Mouse (Mus musculus): Measurements from ENCODE around the gene Sec61a1. TPM values are rescaled to one million over a fixed set of nuclear protein-coding genes. Genes with fewer than 3 reads are reported as not detected.
A peak's percentile ranks its signal among the peaks of the same experiment; 100 is the strongest.

Sec61a1 gene
- polyA plus RNA-seq, 1 experiment from 2014 or later = 203 TPM

DNA sequence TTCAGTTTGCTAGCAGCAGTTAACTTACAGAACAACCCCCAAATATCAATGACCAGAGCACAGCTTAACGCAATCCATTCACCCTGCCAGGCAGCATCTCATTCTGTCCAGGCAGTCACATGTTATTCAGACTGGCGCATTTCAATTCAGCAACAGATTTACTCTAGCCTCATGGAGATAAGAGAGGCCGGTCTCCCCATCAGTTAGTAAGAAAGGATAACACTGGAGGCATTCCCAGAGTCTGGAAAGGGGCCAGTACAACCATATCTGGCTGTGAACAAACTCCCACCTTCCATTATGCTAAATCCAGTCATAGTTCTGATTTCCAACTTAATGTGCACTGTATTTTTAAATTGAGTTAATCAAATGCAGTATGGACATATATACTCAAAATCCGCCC, 4.2 kb downstream of the Sec61a1 start:
- H3K4me3 ChIP-seq = no peak overlapping the region
- H3K9ac ChIP-seq = no peak overlapping the region
- 93% methylated on average over 4 of the region's 4 CpGs for WGBS
- ATAC-seq (ENCODE audit: low FRiP score) = no peak
- H3K9me3 ChIP-seq (replicated peaks) = no peaks in the 10 kb centered on the region
- no peak overlapping the region for H3K4me2 ChIP-seq (replicated peaks)
- H3K4me1 ChIP-seq = peaks cover 20% of the 10 kb centered on the region
- no peaks in the 10 kb centered on the region for H3K27me3 ChIP-seq
- H3K27ac ChIP-seq = no peak overlapping the region
- peaks cover 63% of the 10 kb centered on the region for H3K36me3 ChIP-seq

DNA sequence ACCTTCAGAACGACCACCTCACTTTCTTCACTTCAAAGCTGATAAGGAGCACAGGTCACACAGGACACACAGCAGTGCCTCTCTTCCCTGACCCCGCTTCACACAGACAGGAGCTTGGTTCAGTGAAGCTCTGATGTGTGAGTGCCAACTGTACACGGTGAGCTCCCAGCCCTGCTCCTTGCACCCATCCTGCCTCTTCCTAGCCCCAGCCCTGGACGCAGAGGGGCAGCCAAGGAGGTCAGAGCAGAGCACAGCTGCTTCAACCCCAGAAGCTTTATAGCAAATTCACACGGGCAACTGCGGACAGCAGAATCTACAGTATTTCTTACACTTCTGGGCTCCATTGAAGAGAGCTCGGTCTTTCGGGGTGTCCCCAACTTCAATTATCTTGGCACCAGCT, 4.7 kb downstream of the Sec61a1 start:
- no peaks in the 10 kb centered on the region for H3K27me3 ChIP-seq
- no peak overlapping the region for H3K4me2 ChIP-seq (replicated peaks)
- H3K27ac ChIP-seq = no peak overlapping the region
- H3K36me3 ChIP-seq = peaks cover 67% of the 10 kb centered on the region
- H3K9ac ChIP-seq = no peak overlapping the region
- H3K4me1 ChIP-seq = peaks cover 17% of the 10 kb centered on the region
- no peaks in the 10 kb centered on the region for H3K9me3 ChIP-seq (replicated peaks)
- no peak for ATAC-seq (ENCODE audit: low FRiP score)
- H3K4me3 ChIP-seq = no peak overlapping the region
- 93% methylated on average over 8 of the region's 8 CpGs for WGBS

DNA sequence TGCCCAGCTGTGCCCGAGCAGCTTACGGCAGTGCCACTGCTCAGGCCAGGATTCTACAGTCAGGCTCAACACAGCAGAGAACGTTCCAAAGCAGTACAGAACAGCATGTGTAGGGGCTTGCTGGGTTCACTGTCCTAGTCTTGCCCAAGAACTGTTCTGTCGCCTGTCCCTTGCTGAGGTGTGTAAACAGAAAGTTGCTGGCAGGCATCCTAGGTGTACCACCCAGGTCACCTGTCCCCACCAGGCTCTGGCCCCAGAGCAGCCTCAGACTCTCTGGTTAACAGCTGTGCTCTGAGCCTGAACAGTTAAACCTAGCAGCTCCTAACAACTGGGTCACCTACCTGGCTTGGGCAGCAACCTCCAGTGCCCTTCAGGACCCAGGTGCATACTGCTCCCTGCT, 15.7 kb downstream of the Sec61a1 start:
- Histone ChIP-seq H3K4me2 (replicated peaks) (no peak overlapping the region), H3K9ac (no peak overlapping the region), H3K4me1 (peaks cover 8% of the 10 kb centered on the region), H3K9me3 (replicated peaks) (no peaks in the 10 kb centered on the region), H3K36me3 (peaks cover 66% of the 10 kb centered on the region), H3K27ac (no peak overlapping the region), H3K27me3 (no peaks in the 10 kb centered on the region), H3K4me3 (no peak overlapping the region)
- WGBS = 94% methylated on average over 4 of the region's 4 CpGs
- ATAC-seq (ENCODE audit: low FRiP score) = no peak

DNA sequence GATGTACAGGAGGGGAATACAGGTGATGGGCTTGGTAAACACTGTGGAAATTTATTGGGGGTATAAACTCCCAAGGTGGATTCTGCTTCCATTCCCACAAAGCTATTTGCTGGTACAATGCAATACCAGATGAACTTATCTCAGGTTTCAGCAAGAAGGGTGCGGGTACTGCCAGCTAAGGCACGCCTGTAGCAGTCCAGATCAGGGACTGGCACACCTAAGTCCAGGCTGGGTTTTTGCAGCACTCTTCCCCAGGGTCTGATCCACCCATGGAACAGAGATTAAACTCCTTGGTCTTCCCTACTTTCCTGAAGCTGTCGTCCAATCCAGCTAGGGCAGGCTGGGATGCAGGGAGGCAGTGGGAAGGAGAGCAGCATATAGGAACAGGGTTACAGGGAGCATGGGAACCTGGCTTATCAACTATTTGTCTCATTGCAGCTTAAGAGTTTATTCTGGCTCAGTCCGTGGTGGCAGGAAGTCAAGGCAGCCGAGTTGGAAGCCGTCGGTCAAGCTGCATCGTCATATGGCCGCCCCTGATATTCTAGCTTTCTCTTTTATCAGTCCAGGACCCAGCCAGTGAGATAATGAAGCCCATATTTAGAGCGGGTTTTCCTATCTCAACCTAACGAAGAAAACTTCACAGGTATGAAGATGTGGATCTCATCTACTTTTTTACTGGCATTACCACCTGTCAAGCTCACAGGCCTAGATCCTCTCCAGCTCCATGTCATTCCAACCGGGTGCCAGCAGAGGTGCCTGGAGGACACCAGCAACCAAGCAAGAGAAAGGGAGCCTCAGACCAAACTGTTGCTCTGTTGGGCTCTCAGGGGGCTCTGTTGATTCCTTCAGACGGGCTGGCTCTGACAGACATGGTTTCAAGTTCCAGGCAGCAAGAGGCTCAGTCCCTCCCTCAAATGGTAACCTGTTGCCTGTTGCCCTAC, 16.4 kb downstream of the Sec61a1 start:
- peaks cover 66% of the 10 kb centered on the region for H3K36me3 ChIP-seq
- ATAC-seq (ENCODE audit: low FRiP score) = no peak
- no peak overlapping the region for H3K4me3 ChIP-seq
- H3K9me3 ChIP-seq (replicated peaks) = no peaks in the 10 kb centered on the region
- no peak overlapping the region for H3K27ac ChIP-seq
- no peaks in the 10 kb centered on the region for H3K27me3 ChIP-seq
- H3K4me2 ChIP-seq (replicated peaks) = no peak overlapping the region
- peaks cover 8% of the 10 kb centered on the region for H3K4me1 ChIP-seq
- 84% methylated on average over 13 of the region's 13 CpGs for WGBS
- no peak overlapping the region for H3K9ac ChIP-seq

- ATAC-seq (ENCODE audit: low FRiP score) = peak; percentile 5; the same call in 1 of the 2 replicates
Measured at GRCm38 (mm10) chr6:88500405-88500767, 18.3 kb downstream of the Sec61a1 start.

DNA sequence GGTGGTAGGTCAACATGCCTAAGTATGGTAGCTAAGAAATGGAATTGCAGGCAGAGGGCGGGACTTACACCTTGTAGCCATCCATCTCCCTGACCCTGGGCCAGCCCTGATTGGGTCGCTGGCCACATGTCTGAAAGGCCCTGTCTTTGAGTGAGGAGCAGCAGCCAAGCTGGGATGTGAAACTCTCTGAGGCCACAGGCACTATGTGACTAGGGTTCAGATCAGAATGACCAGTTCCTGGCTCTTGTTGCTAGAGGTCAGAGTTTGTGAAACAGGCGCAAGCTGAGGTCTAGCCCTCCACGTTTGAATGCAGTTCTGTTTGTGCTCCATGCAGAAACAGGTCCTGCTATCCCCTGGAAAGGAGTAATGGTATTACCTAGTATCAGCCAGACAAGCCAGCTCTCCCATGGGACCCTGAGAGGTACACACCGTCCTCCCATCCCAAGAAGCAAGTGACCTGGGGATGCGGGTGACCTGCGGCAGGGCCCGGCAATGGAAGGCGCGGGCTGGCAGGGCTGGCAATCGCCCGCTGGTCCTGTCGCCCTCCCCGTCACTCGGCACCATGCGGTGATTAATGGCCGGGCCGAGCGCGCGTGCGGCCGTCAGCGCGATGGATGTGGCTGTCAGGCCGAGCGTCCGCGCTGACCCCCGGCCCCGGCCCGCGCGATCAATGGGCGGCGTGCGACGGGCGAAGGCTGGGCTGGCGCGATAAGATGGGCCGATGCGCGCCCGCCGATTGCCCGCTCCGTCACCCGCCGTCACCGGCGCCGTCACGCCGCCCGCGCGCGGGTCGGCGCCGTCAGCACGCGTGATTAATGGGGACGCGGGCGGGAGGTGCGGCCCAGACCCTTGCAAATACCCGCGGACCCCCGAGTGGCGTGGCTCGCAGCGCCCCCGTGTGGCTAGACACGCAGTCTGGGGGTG, 19.0 kb downstream of the Sec61a1 start:
- Histone ChIP-seq H3K4me1 (peaks cover 8% of the 10 kb centered on the region), H3K4me2 (replicated peaks) (peak overlapping the region; percentile 90), H3K36me3 (peaks cover 51% of the 10 kb centered on the region), H3K4me3 (peak overlapping the region; percentile 53), H3K9ac (peak overlapping the region; percentile 76), H3K9me3 (replicated peaks) (no peaks in the 10 kb centered on the region), H3K27me3 (no peaks in the 10 kb centered on the region), H3K27ac (peak overlapping the region; percentile 64; the same call in 1 of the 2 replicates)
- peak; percentile 88 for ATAC-seq (ENCODE audit: low FRiP score)
- 2% methylated on average over 76 of the region's 76 CpGs for WGBS

More at GRCm38 (mm10) chr6:88500405-88500767, 18.3 kb downstream of the Sec61a1 start:
- 5% methylated on average over 3 of the region's 3 CpGs for WGBS
- H3K4me1 ChIP-seq = peaks cover 8% of the 10 kb centered on the region
- peak overlapping the region; percentile 90 for H3K4me2 ChIP-seq (replicated peaks)
- H3K27me3 ChIP-seq = no peaks in the 10 kb centered on the region
- no peaks in the 10 kb centered on the region for H3K9me3 ChIP-seq (replicated peaks)
- no peak overlapping the region for H3K27ac ChIP-seq
- peak overlapping the region; percentile 53 for H3K4me3 ChIP-seq
- H3K36me3 ChIP-seq = peaks cover 57% of the 10 kb centered on the region
- peak overlapping the region; percentile 76; the same call in 1 of the 2 replicates for H3K9ac ChIP-seq

GRCm38 (mm10) chr6:88493712-88494111, 25.0 kb downstream of the Sec61a1 start:
- peaks cover 56% of the 10 kb centered on the region for H3K36me3 ChIP-seq
- H3K4me1 ChIP-seq = no peaks in the 10 kb centered on the region
- H3K4me2 ChIP-seq (replicated peaks) = no peak overlapping the region
- 94% methylated on average over 6 of the region's 6 CpGs for WGBS
- H3K27me3 ChIP-seq = no peaks in the 10 kb centered on the region
- no peak for ATAC-seq (ENCODE audit: low FRiP score)
- H3K27ac ChIP-seq = no peak overlapping the region
- H3K4me3 ChIP-seq = no peak overlapping the region
- no peaks in the 10 kb centered on the region for H3K9me3 ChIP-seq (replicated peaks)
- no peak overlapping the region for H3K9ac ChIP-seq

DNA sequence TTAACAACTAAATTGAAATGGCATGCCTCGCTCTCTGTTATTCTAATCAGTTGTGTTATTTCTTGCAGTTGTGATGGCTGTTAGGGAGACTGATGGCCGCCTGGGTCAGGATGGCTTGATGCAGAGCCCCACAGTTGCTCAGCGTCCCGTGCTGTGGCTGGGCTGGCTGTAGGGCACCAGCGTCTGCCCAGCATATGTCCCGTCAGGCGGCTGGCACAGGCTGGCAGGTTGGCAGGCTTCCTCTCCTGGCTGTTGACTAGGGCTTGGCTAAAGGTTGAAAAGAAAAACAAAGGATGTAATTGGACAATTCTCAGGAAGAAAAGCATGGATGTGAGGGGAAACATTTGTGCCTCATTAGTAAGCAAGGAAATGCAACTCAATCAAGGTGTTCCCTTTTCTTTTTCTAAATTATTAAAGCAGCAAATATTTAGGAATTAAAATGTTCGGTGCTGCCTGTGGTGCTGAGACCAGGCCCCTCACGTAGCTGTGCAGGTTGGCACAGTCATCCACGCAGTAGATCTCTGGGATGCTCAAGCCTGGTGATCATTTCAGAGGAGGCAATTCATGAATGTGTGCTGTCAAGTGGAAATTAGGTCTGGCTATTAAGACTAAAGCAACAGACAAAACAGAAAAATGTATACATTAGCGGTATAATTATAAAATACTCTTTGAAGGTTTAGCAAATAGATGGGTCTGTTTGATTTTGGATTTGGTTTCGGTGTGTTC, 27.9 kb downstream of the Sec61a1 start:
- Histone ChIP-seq H3K36me3 (peaks cover 61% of the 10 kb centered on the region), H3K9ac (no peak overlapping the region), H3K4me1 (no peaks in the 10 kb centered on the region), H3K27ac (no peak overlapping the region), H3K4me2 (replicated peaks) (no peak overlapping the region), H3K9me3 (replicated peaks) (no peaks in the 10 kb centered on the region), H3K4me3 (no peak overlapping the region), H3K27me3 (no peaks in the 10 kb centered on the region)
- 92% methylated on average over 12 of the region's 12 CpGs for WGBS
- no peak for ATAC-seq (ENCODE audit: low FRiP score)

DNA sequence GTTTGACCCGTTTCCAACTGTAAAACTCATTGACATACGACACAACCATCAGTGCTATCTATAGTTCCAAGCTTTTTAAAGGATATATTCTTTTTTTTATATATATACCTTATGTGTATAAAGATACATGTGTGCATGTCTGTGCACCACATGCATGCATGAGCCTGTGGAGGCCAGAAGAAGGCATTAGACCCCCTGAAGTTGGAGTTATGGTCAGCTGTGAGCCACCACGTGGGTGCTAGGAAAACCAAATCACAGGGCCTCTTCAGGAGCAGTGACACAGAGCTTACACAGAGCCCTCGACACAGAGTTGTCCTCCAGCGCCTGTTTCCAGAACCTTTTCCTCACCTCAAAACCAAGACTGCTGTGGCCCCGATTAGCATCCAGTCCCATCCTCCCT, 28.9 kb downstream of the Sec61a1 start:
- 95% methylated on average over 6 of the region's 6 CpGs for WGBS
- Histone ChIP-seq H3K4me3 (no peak overlapping the region), H3K4me2 (replicated peaks) (no peak overlapping the region), H3K36me3 (peaks cover 69% of the 10 kb centered on the region), H3K9ac (no peak overlapping the region), H3K27me3 (no peaks in the 10 kb centered on the region), H3K9me3 (replicated peaks) (no peaks in the 10 kb centered on the region), H3K27ac (no peak overlapping the region), H3K4me1 (no peaks in the 10 kb centered on the region)
- no peak for ATAC-seq (ENCODE audit: low FRiP score)

- H3K4me3 ChIP-seq = no peak overlapping the region
- H3K9ac ChIP-seq = no peak overlapping the region
- H3K36me3 ChIP-seq = peaks cover 77% of the 10 kb centered on the region
- no peak overlapping the region for H3K4me2 ChIP-seq (replicated peaks)
- no peak overlapping the region for H3K27ac ChIP-seq
- H3K4me1 ChIP-seq = no peaks in the 10 kb centered on the region
- ATAC-seq (ENCODE audit: low FRiP score) = no peak
- 94% methylated on average over 7 of the region's 7 CpGs for WGBS
- H3K27me3 ChIP-seq = no peaks in the 10 kb centered on the region
- H3K9me3 ChIP-seq (replicated peaks) = no peaks in the 10 kb centered on the region
Measured at GRCm38 (mm10) chr6:88489026-88489425, 29.7 kb downstream of the Sec61a1 start.

DNA sequence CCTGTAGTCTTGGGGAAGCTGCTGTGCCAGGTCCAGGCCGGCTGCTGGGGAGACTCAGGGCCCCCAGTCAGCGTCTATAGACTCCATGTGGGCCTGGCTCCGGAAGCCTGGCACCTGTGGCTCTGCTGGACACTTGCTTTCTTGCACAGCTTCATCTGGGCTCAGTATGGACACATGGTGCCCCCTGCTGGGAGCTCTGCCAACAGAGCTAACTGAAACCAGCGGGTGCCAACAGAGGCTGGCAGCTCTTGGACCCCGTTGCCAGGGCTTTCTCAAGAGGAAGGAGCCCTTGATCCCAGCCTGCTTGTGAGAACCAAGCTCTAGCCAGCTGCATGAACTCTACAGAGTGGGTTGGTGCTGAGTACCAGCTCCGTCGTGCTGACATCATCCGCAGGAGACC, 31.8 kb downstream of the Sec61a1 start:
- H3K27me3 ChIP-seq = no peaks in the 10 kb centered on the region
- 88% methylated on average over 8 of the region's 8 CpGs for WGBS

DNA sequence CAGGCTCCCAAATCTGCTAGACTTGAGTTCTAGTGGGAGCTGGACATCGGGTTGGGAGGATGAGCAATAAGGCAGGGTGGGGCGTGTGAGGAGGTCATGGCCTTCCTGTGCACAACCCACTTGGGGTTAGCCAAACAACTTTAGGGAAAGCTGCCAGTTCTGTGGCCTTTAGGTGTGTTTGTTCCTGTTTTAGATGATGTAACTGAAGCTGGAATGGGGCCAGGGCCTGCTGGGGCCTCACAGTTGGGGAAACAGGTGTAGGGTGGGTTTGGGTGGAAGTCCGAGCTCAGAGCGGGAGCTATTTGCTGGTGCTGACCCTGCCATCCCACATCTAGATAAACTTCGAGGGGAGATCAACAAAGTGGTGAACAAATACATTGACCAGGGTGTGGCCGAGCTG, 33.3 kb downstream of the Sec61a1 start:
- Histone ChIP-seq H3K27ac (no peak overlapping the region), H3K4me2 (replicated peaks) (no peak overlapping the region), H3K9me3 (replicated peaks) (no peaks in the 10 kb centered on the region), H3K36me3 (peaks cover 80% of the 10 kb centered on the region), H3K9ac (no peak overlapping the region), H3K27me3 (no peaks in the 10 kb centered on the region), H3K4me1 (no peaks in the 10 kb centered on the region), H3K4me3 (no peak overlapping the region)
- WGBS = 92% methylated on average over 6 of the region's 6 CpGs
- no peak for ATAC-seq (ENCODE audit: low FRiP score)

More for the DNA sequence above, 31.8 kb downstream of the Sec61a1 start:
- Histone ChIP-seq H3K27ac (no peak overlapping the region), H3K4me1 (no peaks in the 10 kb centered on the region), H3K36me3 (peaks cover 78% of the 10 kb centered on the region), H3K9me3 (replicated peaks) (no peaks in the 10 kb centered on the region), H3K9ac (no peak overlapping the region), H3K4me2 (replicated peaks) (no peak overlapping the region), H3K4me3 (no peak overlapping the region)
- no peak for ATAC-seq (ENCODE audit: low FRiP score)
